Mouse (Mus musculus) naive thymus-derived CD4-positive, alpha-beta T cell, adult 5 months (primary cell): Measurements from ENCODE around the gene Zfp52. TPM values are rescaled to one million over a fixed set of nuclear protein-coding genes. Genes with fewer than 3 reads are reported as not detected.

Experiments used
- polyA plus RNA-seq: library from polyadenylated mRNA; unstranded; fragments of 100-300 nt; shearing (Covaris generic); gene quantifications from one replicate; pipeline ENCODE4 v1.2.1, GENCODE M21; 2017

Gene Zfp52
- 9.0 TPM for polyA plus RNA-seq

DNA sequence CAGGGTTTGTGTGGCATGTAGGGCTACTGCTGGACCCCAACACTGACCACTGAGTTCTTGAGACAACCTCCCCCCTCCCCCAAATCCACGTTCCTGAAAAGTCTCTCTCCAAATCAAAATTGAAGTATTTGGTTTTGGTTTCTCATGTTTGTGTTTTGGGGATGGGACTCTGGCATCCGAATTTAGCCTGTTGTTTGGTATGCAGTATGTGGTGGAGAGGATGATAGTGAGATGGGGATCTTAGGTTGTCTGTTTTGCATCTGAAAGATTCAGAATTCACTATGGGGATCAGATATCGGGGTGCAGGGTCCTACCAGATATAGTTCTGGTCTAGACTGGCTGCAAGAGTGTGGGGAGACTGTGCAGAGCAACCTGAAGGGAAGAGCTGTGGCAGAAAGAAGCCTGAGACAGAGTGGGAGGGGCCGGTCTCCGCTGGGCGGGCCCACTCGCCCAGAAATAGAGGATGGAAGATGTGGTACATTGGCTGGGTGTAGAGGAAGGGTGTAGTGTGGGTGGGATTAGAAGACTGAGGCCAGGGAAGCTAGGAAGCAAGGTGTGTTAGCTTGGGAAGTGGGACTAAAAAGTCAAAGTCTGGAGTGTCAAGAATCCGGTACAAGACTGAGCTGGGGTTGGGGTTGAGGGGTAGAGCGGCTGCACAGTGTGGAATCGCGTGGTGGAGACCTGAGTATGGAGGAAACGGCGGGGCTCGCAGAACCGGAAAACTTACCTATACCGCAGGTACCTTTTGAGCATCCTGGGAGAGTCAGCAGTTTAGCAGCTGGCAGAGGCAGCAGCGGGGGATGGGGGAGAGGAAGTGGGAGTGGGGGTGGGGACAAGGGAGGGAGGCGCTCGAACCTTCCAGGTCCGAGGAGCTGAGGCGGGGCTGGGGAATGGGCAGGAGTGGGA, at the start of gene Zfp52:
TSS of gene Zfp52 (plus strand) at position 444 of the 906 bp plus-strand sequence.

DNA sequence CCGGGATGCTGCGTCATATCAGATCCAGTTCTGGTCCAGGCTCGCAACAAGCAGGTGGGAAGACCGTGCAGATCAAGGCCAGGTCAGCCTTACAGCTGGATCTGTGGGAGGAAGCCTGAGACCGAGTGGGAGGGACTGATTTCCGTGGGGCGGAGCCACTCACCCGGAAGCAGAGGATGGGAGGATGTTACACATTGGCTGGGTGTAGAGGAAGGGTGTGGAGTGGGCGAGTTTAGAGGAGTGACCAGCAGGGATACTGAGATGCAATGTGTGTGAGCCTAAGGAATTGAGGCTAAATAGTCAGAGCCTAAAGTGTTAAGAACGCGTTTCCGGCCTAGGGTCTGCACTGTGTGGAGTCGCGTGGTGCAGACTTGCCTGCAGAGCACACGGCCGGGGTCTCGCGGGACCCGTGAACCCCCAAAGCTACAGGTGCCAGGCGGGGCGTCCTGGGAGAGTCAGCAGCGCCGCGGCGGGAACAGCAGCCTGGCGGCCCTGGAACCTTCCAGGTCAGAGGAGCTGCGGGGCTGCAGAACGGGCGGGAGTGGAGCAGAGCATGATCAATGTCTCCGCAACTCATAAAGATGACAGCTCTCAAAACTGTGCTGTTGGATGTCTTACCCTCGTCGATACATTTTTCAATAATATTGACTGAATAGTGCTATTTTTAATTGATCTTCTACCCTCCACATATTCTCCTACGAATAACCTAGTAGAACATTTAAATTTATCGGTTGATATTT, 46.4 kb upstream of the Zfp52 start, which contains the start of gene Zfp53:
TSS of gene Zfp53 (plus strand) at position 239 of the 740 bp plus-strand sequence.

DNA sequence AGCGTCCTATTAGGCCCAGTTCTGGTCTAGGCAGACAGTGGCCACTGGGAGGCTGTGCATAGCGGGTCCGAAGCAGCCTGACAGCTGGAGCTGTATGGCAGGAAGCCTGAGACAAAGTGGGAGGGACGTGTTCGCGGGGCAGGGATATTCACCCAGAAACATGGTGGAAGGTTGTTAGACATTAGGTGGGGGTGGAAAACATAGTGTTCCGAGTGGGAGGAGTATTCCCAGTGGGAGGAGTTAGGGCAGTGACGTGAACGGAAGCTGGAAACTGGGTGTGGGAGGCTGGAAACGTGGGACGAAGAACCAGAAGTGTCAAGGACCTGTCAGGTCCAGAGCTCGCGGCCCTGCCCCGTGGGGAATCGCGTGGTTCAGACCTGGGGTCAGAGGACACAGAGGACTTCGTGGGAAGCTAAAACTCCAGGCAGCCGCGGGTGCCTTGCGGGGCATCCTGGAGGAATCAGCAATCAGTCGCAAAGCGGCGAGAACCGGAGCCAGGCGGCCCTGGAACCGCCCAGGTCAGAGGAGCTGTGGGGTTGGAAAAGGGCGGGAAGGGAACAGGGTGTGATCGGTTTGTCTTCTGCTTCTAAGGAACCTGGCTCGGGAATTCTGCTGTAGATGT, 31.5 kb downstream of the Zfp52 start, which contains the start of gene Zfp948:
TSS of gene Zfp948 (plus strand) at position 281 of the 622 bp plus-strand sequence.

Other genes starting within 250 kb of the Zfp52 start
- not detected for gene Vmn1r237, start 223.7 kb upstream of the Zfp52 start, polyA plus RNA-seq
- 8.8 TPM for gene Zfp677, start 151.8 kb upstream of the Zfp52 start, polyA plus RNA-seq
- 3.8 TPM for gene Zfp54, start 112.3 kb upstream of the Zfp52 start, polyA plus RNA-seq
- 57.7 TPM for gene Zfp51, start 85.2 kb upstream of the Zfp52 start, polyA plus RNA-seq
- 79.1 TPM for gene Zfp53, start 46.5 kb upstream of the Zfp52 start, polyA plus RNA-seq
- gene Zfp948, start 31.5 kb downstream of the Zfp52 start, polyA plus RNA-seq = 0.56 TPM
- gene Zfp983, start 115.1 kb downstream of the Zfp52 start, polyA plus RNA-seq = 4.0 TPM
- gene Gm10226, start 156.3 kb downstream of the Zfp52 start, polyA plus RNA-seq = 6.8 TPM
- 0.56 TPM for gene Zfp760, start 172.2 kb downstream of the Zfp52 start, polyA plus RNA-seq
- 0.40 TPM for gene Zfp229, start 195.3 kb downstream of the Zfp52 start, polyA plus RNA-seq